Mouse (Mus musculus) limb, embryonic 15.5 days (tissue): ENCODE results near the gene Gltpd2. TPM values are rescaled to one million over a fixed set of nuclear protein-coding genes. Genes with fewer than 3 reads are reported as not detected.
"Not testable (repeated sequence)": the region's sequence is repeated elsewhere in the genome, so short reads cannot be mapped to it uniquely, and the experiment has no call there.

Experiments
- ATAC-seq: fragments of 200-750 bp; cut with Nextera tagmentation; 2 replicates; pipeline ENCODE4 v1.8.0; 2017; ENCODE audit warnings: low read depth, moderate TSS enrichment; ENCODE audit not compliant: insufficient number of reproducible peaks, low FRiP score, low TSS enrichment
- H3K27ac ChIP-seq: fragments of 300-500 bp; sonication (generic); 2 replicates; pipeline ENCODE4 v1.5.1; 2015; ENCODE audit warnings: moderate library complexity, mild to moderate bottlenecking, inconsistent platforms
- H3K27me3 ChIP-seq: fragments of 300-500 bp; sonication (generic); 2 replicates; pipeline ENCODE4 v1.6.1; 2015; ENCODE audit warnings: inconsistent platforms
- H3K36me3 ChIP-seq: fragments of 300-500 bp; sonication (generic); 2 replicates; pipeline ENCODE4 v1.6.1; 2015; ENCODE audit warnings: inconsistent platforms
- H3K4me1 ChIP-seq: fragments of 300-500 bp; sonication (generic); 2 replicates; pipeline ENCODE4 v1.6.1; 2015; ENCODE audit warnings: inconsistent platforms
- H3K4me2 ChIP-seq: fragments of 300-500 bp; sonication (generic); 2 replicates; pipeline ENCODE4 v1.6.1; 2015; ENCODE audit warnings: mild to moderate bottlenecking, inconsistent platforms
- H3K4me3 ChIP-seq: fragments of 300-500 bp; sonication (generic); 2 replicates; pipeline ENCODE4 v1.5.1; 2015; ENCODE audit warnings: mild to moderate bottlenecking, inconsistent platforms
- H3K9ac ChIP-seq: fragments of 300-500 bp; sonication (generic); 2 replicates; pipeline ENCODE4 v1.6.1; 2015; ENCODE audit warnings: inconsistent platforms
- H3K9me3 ChIP-seq: fragments of 300-500 bp; sonication (generic); 2 replicates; pipeline ENCODE4 v1.6.1; 2016; ENCODE audit warnings: inconsistent platforms
- WGBS: fragments of 180-500 bp; shearing (Covaris S2); methylation state at CpG from one replicate; pipeline ENCODE4 v1.1.7; 2015; 5-methylcytosine and 5-hydroxymethylcytosine counted together
- polyA plus RNA-seq: library from polyadenylated mRNA; unstranded; fragments of >200 nt; fragmentation: Nextera tagmentation; extraction: Ambion mirVana; gene quantifications from 2 replicates; pipeline ENCODE4 v1.2.1, GENCODE M21; 2015

Gene Gltpd2
- polyA plus RNA-seq, result 0.26 and 0.65 TPM in 2 replicates

DNA sequence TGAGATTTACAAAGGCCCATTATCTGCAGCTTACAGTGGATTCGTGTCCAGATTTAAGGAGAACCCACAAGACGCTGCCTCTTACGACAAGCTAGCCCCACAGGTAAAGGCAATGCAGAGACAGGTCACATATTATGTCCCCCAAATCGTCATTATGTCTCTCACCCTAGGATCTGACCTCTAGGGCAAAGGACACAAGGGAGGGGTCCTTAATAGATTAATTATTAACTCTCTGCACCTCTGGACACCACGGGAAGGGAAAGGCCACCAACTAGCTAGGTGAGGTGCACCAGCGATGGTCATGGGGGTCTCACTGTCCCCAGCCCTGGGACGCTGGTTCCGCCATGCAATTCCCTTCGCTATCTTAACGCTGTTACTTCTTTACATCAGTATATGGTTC, at the start of gene Gltpd2:
Gene Gltpd2 (plus strand): TSS at position 274 of the 400 bp plus-strand sequence.
- peak within 1 kb of the TSS; percentile 45 for H3K4me2 ChIP-seq
- peak within 1 kb of the TSS; percentile 31 for H3K4me3 ChIP-seq
- H3K9ac ChIP-seq, result peak within 1 kb of the TSS; percentile 31; the same call in 1 of the 2 replicates
- H3K9me3 ChIP-seq, result no peaks in the 10 kb centered on the region
- 84% methylated on average over 10 of the region's 10 CpGs for WGBS
- no peak for ATAC-seq
- H3K4me1 ChIP-seq, result peaks cover 11% of the 10 kb centered on the region
- H3K36me3 ChIP-seq, result no peaks in the 10 kb centered on the region
- 0 out of 2 replicates have a peak, but pooled peaks cover 4% of the 10 kb centered on the region for H3K27me3 ChIP-seq
- peak within 1 kb of the TSS; percentile 5; the same call in 1 of the 2 replicates for H3K27ac ChIP-seq

- H3K9me3 ChIP-seq, result no peaks in the 10 kb centered on the region
- ATAC-seq, result no peak
- 0 out of 2 replicates have a peak, but pooled peaks cover 14% of the 10 kb centered on the region for H3K27me3 ChIP-seq
- WGBS, result 81% methylated on average over 3 of the region's 3 CpGs
- no peaks in the 10 kb centered on the region for H3K36me3 ChIP-seq
- H3K27ac ChIP-seq, result no peak overlapping the region
- no peak overlapping the region for H3K4me2 ChIP-seq
- H3K4me1 ChIP-seq, result peaks cover 12% of the 10 kb centered on the region
- H3K9ac ChIP-seq, result no peak overlapping the region
- H3K4me3 ChIP-seq, result no peak overlapping the region
These were observed 49.2 kb upstream of the Gltpd2 start for GRCm38 (mm10) chr11:70469764-70470163.

- no peaks in the 10 kb centered on the region for H3K9me3 ChIP-seq
- no peaks in the 10 kb centered on the region for H3K4me1 ChIP-seq
- H3K36me3 ChIP-seq, result no peaks in the 10 kb centered on the region
- ATAC-seq, result no peak
- no peak overlapping the region for H3K9ac ChIP-seq
- H3K4me2 ChIP-seq, result no peak overlapping the region
- no peak overlapping the region for H3K27ac ChIP-seq
- H3K27me3 ChIP-seq, result 0 out of 2 replicates have a peak, but pooled peaks cover under 1% of the 10 kb centered on the region
- H3K4me3 ChIP-seq, result no peak overlapping the region
These were observed 46.3 kb upstream of the Gltpd2 start for GRCm38 (mm10) chr11:70472716-70473115.

- H3K27ac ChIP-seq, ATAC-seq, H3K9ac ChIP-seq, H3K4me2 ChIP-seq, H3K36me3 ChIP-seq, H3K27me3 ChIP-seq, H3K4me1 ChIP-seq, H3K9me3 ChIP-seq, H3K4me3 ChIP-seq: not testable (repeated sequence)
- WGBS, result 85% methylated on average over 5 of the region's 5 CpGs
These were observed 45.7 kb upstream of the Gltpd2 start for GRCm38 (mm10) chr11:70473291-70473690.

GRCm38 (mm10) chr11:70474872-70475534, 44.0 kb upstream of the Gltpd2 start:
- Histone ChIP-seq H3K27ac (no peak overlapping the region), H3K4me1 (no peaks in the 10 kb centered on the region), H3K4me2 (no peak overlapping the region), H3K36me3 (no peaks in the 10 kb centered on the region), H3K9ac (no peak overlapping the region), H3K9me3 (no peaks in the 10 kb centered on the region), H3K4me3 (no peak overlapping the region), H3K27me3 (no peaks in the 10 kb centered on the region)
- no peak for ATAC-seq
- 68% methylated on average over 12 of the region's 12 CpGs for WGBS

DNA sequence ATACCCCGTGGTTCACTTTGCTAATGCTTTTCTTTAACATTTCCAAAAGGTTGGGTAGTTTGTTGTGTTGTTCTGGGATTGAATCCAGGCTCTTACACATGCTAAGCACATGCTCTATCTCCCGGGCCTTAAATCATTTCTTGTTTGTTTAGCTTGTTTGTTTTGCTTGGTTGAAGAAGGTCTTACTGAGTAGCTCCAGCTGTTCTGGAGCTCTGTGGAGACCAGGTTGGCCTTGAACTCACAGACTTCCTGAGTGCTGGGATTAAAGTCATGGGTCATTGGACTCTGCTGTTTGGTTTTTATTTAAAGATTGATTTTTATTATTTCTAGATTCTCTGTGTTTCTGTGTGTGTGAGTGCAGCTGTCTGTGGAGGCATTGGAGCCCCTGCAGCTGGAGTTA, 33.5 kb upstream of the Gltpd2 start:
- Histone ChIP-seq H3K27ac (no peak overlapping the region), H3K9me3 (no peaks in the 10 kb centered on the region), H3K36me3 (no peaks in the 10 kb centered on the region), H3K4me2 (no peak overlapping the region), H3K4me3 (no peak overlapping the region), H3K27me3 (no peaks in the 10 kb centered on the region), H3K4me1 (no peaks in the 10 kb centered on the region), H3K9ac (no peak overlapping the region)
- ATAC-seq, result no peak
- WGBS, result 51% methylated on average over 2 of the region's 2 CpGs

DNA sequence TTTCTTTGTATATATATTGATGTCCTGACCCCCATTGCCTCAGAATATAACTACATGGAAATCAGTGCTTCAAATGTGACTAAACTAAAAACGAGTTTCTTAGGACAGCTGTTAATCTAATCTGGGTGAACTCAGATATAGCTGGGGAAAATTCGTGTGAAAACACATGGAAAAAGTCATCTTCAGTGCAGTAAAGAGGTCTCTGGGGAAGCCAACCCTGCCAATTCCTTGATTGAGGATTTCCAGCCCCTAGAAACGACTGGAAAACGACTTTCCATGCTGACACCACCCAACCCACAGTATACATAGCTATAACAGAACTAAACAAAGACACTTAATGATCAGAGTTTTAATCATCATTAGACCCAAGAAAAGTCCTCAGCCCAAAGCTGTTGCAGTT, 31.2 kb upstream of the Gltpd2 start:
- no peak overlapping the region for H3K4me2 ChIP-seq
- H3K4me1 ChIP-seq, result no peaks in the 10 kb centered on the region
- no peak overlapping the region for H3K4me3 ChIP-seq
- H3K27me3 ChIP-seq, result no peaks in the 10 kb centered on the region
- 30% methylated on average over 4 of the region's 4 CpGs for WGBS
- H3K36me3 ChIP-seq, result no peaks in the 10 kb centered on the region
- no peaks in the 10 kb centered on the region for H3K9me3 ChIP-seq
- H3K27ac ChIP-seq, result no peak overlapping the region
- H3K9ac ChIP-seq, result no peak overlapping the region
- ATAC-seq, result no peak

DNA sequence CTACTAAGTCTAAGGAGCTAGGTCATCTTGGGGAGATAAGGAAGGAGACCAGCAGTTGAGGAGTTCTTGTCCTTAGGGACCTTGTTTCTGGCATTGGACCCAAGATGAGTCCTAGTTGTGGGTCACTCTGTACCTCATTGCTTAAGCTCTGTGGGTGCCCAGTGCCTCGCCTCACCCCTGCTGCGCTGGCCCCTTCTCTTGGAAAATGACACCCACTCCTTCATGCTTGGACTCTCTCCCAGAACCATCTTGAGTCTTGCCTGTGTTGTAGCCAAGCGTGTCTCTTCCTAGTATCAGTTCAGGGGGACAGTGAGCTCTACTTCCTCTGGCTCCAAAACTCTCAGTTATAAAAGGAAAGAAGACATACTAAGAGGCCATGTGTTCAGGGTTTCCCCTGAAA, 29.9 kb upstream of the Gltpd2 start:
- Histone ChIP-seq H3K4me3 (no peak overlapping the region), H3K27ac (no peak overlapping the region), H3K36me3 (no peaks in the 10 kb centered on the region), H3K27me3 (no peaks in the 10 kb centered on the region), H3K4me2 (no peak overlapping the region), H3K4me1 (no peaks in the 10 kb centered on the region), H3K9me3 (no peaks in the 10 kb centered on the region), H3K9ac (no peak overlapping the region)
- 87% methylated on average over 3 of the region's 3 CpGs for WGBS
- no peak for ATAC-seq

DNA sequence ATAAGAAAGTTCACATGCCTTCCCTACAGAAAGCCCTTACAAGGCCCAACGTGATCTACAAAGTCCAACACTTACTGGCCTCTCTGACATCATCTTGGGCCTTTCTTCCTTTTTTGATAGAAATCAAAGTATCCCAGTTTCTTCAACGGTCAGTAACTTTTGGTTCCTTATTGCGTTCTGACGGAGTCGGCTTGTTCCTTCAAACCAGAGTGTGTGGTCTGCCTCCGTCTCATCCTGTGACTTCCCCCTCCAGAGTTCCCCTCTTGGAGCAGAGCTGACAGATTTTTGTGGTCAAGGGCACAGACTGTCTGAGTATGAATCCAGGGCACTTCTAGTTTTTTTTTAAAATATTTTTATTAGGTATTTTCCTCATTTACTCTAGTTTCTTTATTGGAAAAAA, 29.3 kb upstream of the Gltpd2 start:
- H3K4me2 ChIP-seq, result no peak overlapping the region
- no peaks in the 10 kb centered on the region for H3K27me3 ChIP-seq
- 83% methylated on average over 6 of the region's 6 CpGs for WGBS
- H3K36me3 ChIP-seq, result no peaks in the 10 kb centered on the region
- H3K4me3 ChIP-seq, result no peak overlapping the region
- H3K9ac ChIP-seq, result no peak overlapping the region
- no peaks in the 10 kb centered on the region for H3K4me1 ChIP-seq
- no peak for ATAC-seq
- H3K9me3 ChIP-seq, result no peaks in the 10 kb centered on the region
- no peak overlapping the region for H3K27ac ChIP-seq

GRCm38 (mm10) chr11:70499566-70500475, 19.2 kb upstream of the Gltpd2 start:
- H3K36me3 ChIP-seq, result no peaks in the 10 kb centered on the region

GRCm38 (mm10) chr11:70500476-70500812, 18.6 kb upstream of the Gltpd2 start:
- no peak overlapping the region for H3K4me2 ChIP-seq
- no peak overlapping the region for H3K9ac ChIP-seq
- H3K27me3 ChIP-seq, result no peaks in the 10 kb centered on the region
- WGBS, result 89% methylated on average over 1 of the region's 1 CpGs
- H3K9me3 ChIP-seq, result no peaks in the 10 kb centered on the region
- H3K36me3 ChIP-seq, result no peaks in the 10 kb centered on the region
- no peak for ATAC-seq
- H3K27ac ChIP-seq, result no peak overlapping the region
- H3K4me3 ChIP-seq, result no peak overlapping the region
- H3K4me1 ChIP-seq, result no peaks in the 10 kb centered on the region

More at GRCm38 (mm10) chr11:70499566-70500475, 19.2 kb upstream of the Gltpd2 start:
- no peaks in the 10 kb centered on the region for H3K9me3 ChIP-seq
- no peak overlapping the region for H3K27ac ChIP-seq
- 67% methylated on average over 14 of the region's 14 CpGs for WGBS
- H3K9ac ChIP-seq, result no peak overlapping the region
- H3K4me2 ChIP-seq, result no peak overlapping the region
- H3K4me1 ChIP-seq, result no peaks in the 10 kb centered on the region
- H3K4me3 ChIP-seq, result no peak overlapping the region
- no peaks in the 10 kb centered on the region for H3K27me3 ChIP-seq
- no peak for ATAC-seq

- H3K27me3 ChIP-seq, result no peaks in the 10 kb centered on the region
- WGBS, result 67% methylated on average over 3 of the region's 3 CpGs
- ATAC-seq, result no peak
- H3K9me3 ChIP-seq, result no peaks in the 10 kb centered on the region
- no peak overlapping the region for H3K9ac ChIP-seq
- H3K4me1 ChIP-seq, result no peaks in the 10 kb centered on the region
- no peaks in the 10 kb centered on the region for H3K36me3 ChIP-seq
- no peak overlapping the region for H3K4me2 ChIP-seq
- no peak overlapping the region for H3K27ac ChIP-seq
- H3K4me3 ChIP-seq, result no peak overlapping the region
These were observed 17.0 kb upstream of the Gltpd2 start for GRCm38 (mm10) chr11:70502018-70502417.
